Mouse (Mus musculus): ENCODE results near the gene Ints1. TPM values are rescaled to one million over a fixed set of nuclear protein-coding genes. Genes with fewer than 3 reads are reported as not detected.

Gene Ints1
- polyA plus RNA-seq, 1 experiment, result 43.1 TPM

DNA sequence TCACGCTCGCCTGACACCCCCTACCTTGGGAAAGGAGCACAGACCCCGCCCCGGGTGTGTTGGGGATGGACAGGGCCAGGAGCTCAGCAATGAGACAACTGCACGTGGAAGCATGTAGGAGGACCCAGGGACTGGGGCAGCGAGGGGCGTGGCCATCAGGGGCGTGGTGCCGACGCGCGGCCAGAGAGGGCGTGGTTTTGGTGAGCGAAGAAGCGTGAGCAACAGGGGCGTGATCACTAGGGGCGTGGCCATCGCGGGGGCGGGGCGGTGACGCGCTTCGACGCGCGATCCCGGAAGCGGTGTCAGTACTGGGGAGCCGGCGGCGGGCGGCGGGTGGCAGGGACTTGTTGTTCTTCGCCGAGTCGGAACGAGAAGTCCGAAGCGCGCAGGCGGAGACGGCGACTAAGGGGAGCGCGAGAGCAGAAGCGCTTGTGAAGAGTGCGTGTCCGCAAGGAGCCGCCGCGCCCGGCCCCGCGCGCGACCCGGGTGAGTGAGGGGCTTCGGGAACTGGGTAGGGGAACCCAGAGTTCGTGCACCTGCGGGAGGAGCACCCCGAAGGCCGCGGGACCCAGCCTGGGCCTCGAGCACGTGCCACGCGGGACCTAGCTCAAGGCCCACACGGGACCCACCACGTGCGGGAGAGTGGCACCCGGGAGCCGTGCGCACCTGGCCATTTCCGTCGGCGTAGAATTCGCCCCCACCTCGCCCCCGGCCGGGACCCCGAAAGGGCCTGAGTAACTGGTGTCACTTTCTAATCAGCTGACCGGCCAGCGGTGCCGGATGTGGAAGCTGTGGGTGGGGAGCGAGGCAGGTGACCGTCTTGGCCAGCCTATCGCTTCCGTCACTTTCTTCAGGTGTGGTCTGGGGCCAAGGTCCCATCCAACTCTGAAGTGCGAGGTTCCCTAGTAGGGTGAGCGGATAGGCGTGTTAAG lies 16.0 kb upstream of the Ints1 start, which contains the start of gene Mafk:
Gene Mafk, plus strand, starts transcription at position 287 of the 932 bp plus-strand sequence.
- TF ChIP-seq FOSL1 (IDR thresholded peaks at IDR 0.05; ENCODE audit: insufficient read depth, low read length, poor library complexity, severe bottlenecking), result no peak
- peak; percentile 70 for TF ChIP-seq MAX (IDR thresholded peaks at IDR 0.05)
- no peak for TF ChIP-seq USF1 (IDR thresholded peaks at IDR 0.05; ENCODE audit: low read depth)
- TF ChIP-seq CTCF (IDR thresholded peaks at IDR 0.05; ENCODE audit: control insufficient read depth, insufficient read depth, insufficient read length), result no peak
- TF ChIP-seq CEBPB (IDR thresholded peaks at IDR 0.05; ENCODE audit: low read depth), result no peak
- no peak for TF ChIP-seq MYOD1 (IDR thresholded peaks at IDR 0.05; ENCODE audit: control insufficient read depth, insufficient read length, low read depth)
- TF ChIP-seq MYOG (IDR thresholded peaks at IDR 0.05; ENCODE audit: control insufficient read depth, extremely low read depth, insufficient read length), result no peak
- peaks cover 28% of the 10 kb centered on the region for H3K79me3 ChIP-seq (ENCODE audit: low read depth)
- peak within 1 kb of the TSS; percentile 93 for H3K4me3 ChIP-seq (ENCODE audit: insufficient read depth, poor library complexity, severe bottlenecking)
- no peaks in the 10 kb centered on the region for H3K27me3 ChIP-seq (ENCODE audit: control insufficient read depth, insufficient read depth, insufficient read length)
- H3K36me3 ChIP-seq (ENCODE audit: control insufficient read depth, insufficient read depth), result no peaks in the 10 kb centered on the region
- H3ac ChIP-seq (ENCODE audit: control insufficient read depth, insufficient read length, low read depth), result peak within 1 kb of the TSS; percentile 86
- H3K79me2 ChIP-seq (ENCODE audit: control insufficient read depth, insufficient read depth), result peaks cover 49% of the 10 kb centered on the region

DNA sequence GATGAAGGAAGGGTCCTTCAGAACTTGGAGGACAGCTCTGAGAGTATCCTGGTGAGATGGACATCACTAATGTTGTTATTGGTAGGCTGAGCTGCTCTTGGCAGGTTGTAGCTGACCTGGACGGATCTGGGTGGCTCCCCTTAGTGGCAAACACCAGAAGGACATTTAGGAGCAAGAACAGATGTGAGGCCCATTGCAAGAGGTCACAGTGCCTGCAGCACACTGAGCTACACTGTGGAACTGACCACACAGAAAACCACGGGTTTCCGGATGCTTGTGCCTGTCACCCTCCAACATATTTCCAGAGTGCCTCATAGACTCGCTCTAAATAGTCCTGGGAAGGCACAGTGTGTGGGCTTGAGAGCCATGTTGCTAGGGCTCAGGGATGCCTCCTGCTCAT lies 14.0 kb upstream of the Ints1 start:
- TF ChIP-seq FOSL1 (IDR thresholded peaks at IDR 0.05; ENCODE audit: insufficient read depth, low read length, poor library complexity, severe bottlenecking), result no peak
- TF ChIP-seq MYOG (IDR thresholded peaks at IDR 0.05; ENCODE audit: control insufficient read depth, extremely low read depth, insufficient read length), result no peak
- TF ChIP-seq USF1 (IDR thresholded peaks at IDR 0.05; ENCODE audit: low read depth), result no peak
- TF ChIP-seq CEBPB (IDR thresholded peaks at IDR 0.05; ENCODE audit: low read depth), result no peak
- TF ChIP-seq CTCF (IDR thresholded peaks at IDR 0.05; ENCODE audit: control insufficient read depth, insufficient read depth, insufficient read length), result peak; percentile 20
- TF ChIP-seq MYOD1 (IDR thresholded peaks at IDR 0.05; ENCODE audit: control insufficient read depth, insufficient read length, low read depth), result peak; percentile 39
- TF ChIP-seq MAX (IDR thresholded peaks at IDR 0.05), result no peak
- Histone ChIP-seq H3K4me3 (ENCODE audit: insufficient read depth, poor library complexity, severe bottlenecking) (no peak overlapping the region), H3K27me3 (ENCODE audit: control insufficient read depth, insufficient read depth, insufficient read length) (no peaks in the 10 kb centered on the region), H3K36me3 (ENCODE audit: control insufficient read depth, insufficient read depth) (no peaks in the 10 kb centered on the region), H3K79me2 (ENCODE audit: control insufficient read depth, insufficient read depth) (peaks cover 31% of the 10 kb centered on the region), H3ac (ENCODE audit: control insufficient read depth, insufficient read length, low read depth) (no peak overlapping the region), H3K79me3 (ENCODE audit: low read depth) (peaks cover 18% of the 10 kb centered on the region)

DNA sequence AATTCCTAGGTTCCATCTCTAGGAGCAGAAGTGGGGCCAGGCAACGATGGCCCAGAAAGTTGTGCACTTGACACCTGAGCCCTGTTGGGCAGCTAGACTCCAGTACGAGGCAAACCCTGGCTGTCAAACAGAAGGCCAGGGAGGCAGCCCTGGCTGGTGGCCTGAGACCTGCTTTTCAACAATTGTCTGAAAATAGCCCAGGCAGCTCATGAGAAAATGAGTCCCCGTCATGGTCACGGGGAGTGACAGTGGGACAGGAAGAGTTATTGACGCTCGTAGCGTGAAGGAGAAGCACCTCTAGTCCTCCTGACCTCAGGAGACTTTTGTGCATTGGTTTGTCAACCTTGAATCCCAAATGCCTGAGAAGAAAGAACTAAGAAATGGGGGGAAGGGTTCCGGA lies 5.9 kb upstream of the Ints1 start:
- H3K27me3 ChIP-seq (ENCODE audit: control insufficient read depth, insufficient read depth, insufficient read length), result peaks cover 3% of the 10 kb centered on the region
- no peak overlapping the region for H3ac ChIP-seq (ENCODE audit: control insufficient read depth, insufficient read length, low read depth)
- no peak overlapping the region for H3K4me3 ChIP-seq (ENCODE audit: insufficient read depth, poor library complexity, severe bottlenecking)
- TF ChIP-seq CEBPB (IDR thresholded peaks at IDR 0.05; ENCODE audit: low read depth) (no peak), MYOD1 (IDR thresholded peaks at IDR 0.05; ENCODE audit: control insufficient read depth, insufficient read length, low read depth) (no peak), USF1 (IDR thresholded peaks at IDR 0.05; ENCODE audit: low read depth) (no peak), CTCF (IDR thresholded peaks at IDR 0.05; ENCODE audit: control insufficient read depth, insufficient read depth, insufficient read length) (no peak), MAX (IDR thresholded peaks at IDR 0.05) (no peak), FOSL1 (IDR thresholded peaks at IDR 0.05; ENCODE audit: insufficient read depth, low read length, poor library complexity, severe bottlenecking) (no peak), MYOG (IDR thresholded peaks at IDR 0.05; ENCODE audit: control insufficient read depth, extremely low read depth, insufficient read length) (no peak)
- no peaks in the 10 kb centered on the region for H3K79me2 ChIP-seq (ENCODE audit: control insufficient read depth, insufficient read depth)
- no peaks in the 10 kb centered on the region for H3K36me3 ChIP-seq (ENCODE audit: control insufficient read depth, insufficient read depth)
- no peaks in the 10 kb centered on the region for H3K79me3 ChIP-seq (ENCODE audit: low read depth)

DNA sequence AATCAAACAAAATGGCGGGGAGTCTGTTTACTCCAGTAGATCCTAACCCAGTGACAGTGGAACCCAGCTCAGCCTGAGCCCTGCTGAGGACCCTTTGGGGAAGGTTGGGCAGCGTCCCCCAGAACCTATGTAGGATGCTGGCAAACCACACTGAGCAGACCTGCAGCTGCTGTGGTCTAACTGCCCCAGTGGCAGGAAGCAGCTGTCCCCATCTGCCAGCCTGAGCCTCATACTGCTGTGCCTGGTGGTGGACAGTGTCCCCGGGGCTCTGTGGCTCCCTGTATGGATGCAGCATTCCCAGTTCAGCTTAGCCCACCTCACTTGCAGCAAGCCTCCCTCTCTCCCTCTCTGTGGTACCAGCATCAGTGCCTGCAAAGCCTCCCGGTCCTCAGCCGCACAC lies 1.5 kb upstream of the Ints1 start:
- no peak overlapping the region for H3K4me3 ChIP-seq (ENCODE audit: insufficient read depth, poor library complexity, severe bottlenecking)
- no peak overlapping the region for H3ac ChIP-seq (ENCODE audit: control insufficient read depth, insufficient read length, low read depth)
- no peak for TF ChIP-seq MYOG (IDR thresholded peaks at IDR 0.05; ENCODE audit: control insufficient read depth, extremely low read depth, insufficient read length)
- no peak for TF ChIP-seq CTCF (IDR thresholded peaks at IDR 0.05; ENCODE audit: control insufficient read depth, insufficient read depth, insufficient read length)
- TF ChIP-seq FOSL1 (IDR thresholded peaks at IDR 0.05; ENCODE audit: insufficient read depth, low read length, poor library complexity, severe bottlenecking), result no peak
- TF ChIP-seq MYOD1 (IDR thresholded peaks at IDR 0.05; ENCODE audit: control insufficient read depth, insufficient read length, low read depth), result no peak
- no peak for TF ChIP-seq MAX (IDR thresholded peaks at IDR 0.05)
- no peak for TF ChIP-seq USF1 (IDR thresholded peaks at IDR 0.05; ENCODE audit: low read depth)
- no peak for TF ChIP-seq CEBPB (IDR thresholded peaks at IDR 0.05; ENCODE audit: low read depth)
- H3K79me2 ChIP-seq (ENCODE audit: control insufficient read depth, insufficient read depth), result peaks cover 18% of the 10 kb centered on the region
- peaks cover 11% of the 10 kb centered on the region for H3K79me3 ChIP-seq (ENCODE audit: low read depth)
- peaks cover 6% of the 10 kb centered on the region for H3K36me3 ChIP-seq (ENCODE audit: control insufficient read depth, insufficient read depth)
- no peaks in the 10 kb centered on the region for H3K27me3 ChIP-seq (ENCODE audit: control insufficient read depth, insufficient read depth, insufficient read length)

DNA sequence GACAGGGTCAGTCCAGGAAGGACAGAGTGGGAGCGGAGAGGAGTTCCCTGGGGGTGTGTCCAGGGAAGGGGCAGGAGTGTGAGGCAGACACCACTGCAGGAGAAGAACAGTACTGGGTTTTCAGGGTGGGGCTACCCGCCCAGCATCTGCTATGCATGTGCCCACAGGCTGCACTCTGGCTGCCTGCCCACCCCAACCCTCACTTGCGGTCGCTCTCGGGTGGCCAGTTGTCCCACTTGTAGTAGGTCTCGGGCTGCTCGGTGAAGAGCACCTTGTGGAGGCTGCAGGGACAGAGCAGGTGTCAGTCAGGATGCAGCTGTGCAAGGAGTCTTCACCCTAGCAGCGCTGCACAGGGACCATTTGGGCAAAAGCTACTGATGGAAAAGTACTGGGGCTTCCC lies 7.3 kb downstream of the Ints1 start:
- Histone ChIP-seq H3ac (ENCODE audit: control insufficient read depth, insufficient read length, low read depth) (no peak overlapping the region), H3K79me2 (ENCODE audit: control insufficient read depth, insufficient read depth) (no peaks in the 10 kb centered on the region), H3K27me3 (ENCODE audit: control insufficient read depth, insufficient read depth, insufficient read length) (no peaks in the 10 kb centered on the region), H3K4me3 (ENCODE audit: insufficient read depth, poor library complexity, severe bottlenecking) (no peak overlapping the region), H3K36me3 (ENCODE audit: control insufficient read depth, insufficient read depth) (peaks cover 26% of the 10 kb centered on the region), H3K79me3 (ENCODE audit: low read depth) (no peaks in the 10 kb centered on the region)
- TF ChIP-seq MAX (IDR thresholded peaks at IDR 0.05) (no peak), CEBPB (IDR thresholded peaks at IDR 0.05; ENCODE audit: low read depth) (no peak), MYOG (IDR thresholded peaks at IDR 0.05; ENCODE audit: control insufficient read depth, extremely low read depth, insufficient read length) (no peak), MYOD1 (IDR thresholded peaks at IDR 0.05; ENCODE audit: control insufficient read depth, insufficient read length, low read depth) (no peak), CTCF (IDR thresholded peaks at IDR 0.05; ENCODE audit: control insufficient read depth, insufficient read depth, insufficient read length) (no peak)

Measured in C2C12 (cell line).